Mouse (Mus musculus) lung, adult 18-20 months (tissue): ENCODE results near the gene Abr.
A peak's percentile ranks its signal among the peaks of the same experiment; 100 is the strongest.

ENCODE experiments used
- DNase-seq, 2 experiments: peaks; one replicate each; pipeline ENCODE4 v3.0.0; 2022; ENCODE audit warnings: mixed read lengths in 2 of 2

The Abr gene

GRCm38 (mm10) chr11:76515123-76515522 is 107.0 kb downstream of the Abr start:
- no peak for DNase-seq

GRCm38 (mm10) chr11:76510977-76511376 is 111.1 kb downstream of the Abr start:
- no peak for DNase-seq

GRCm38 (mm10) chr11:76509751-76510723 is 112.1 kb downstream of the Abr start:
- DNase-seq: no peak

GRCm38 (mm10) chr11:76508831-76509595 is 113.1 kb downstream of the Abr start:
- no peak for DNase-seq

GRCm38 (mm10) chr11:76508125-76508524 is 114.0 kb downstream of the Abr start:
- no peak for DNase-seq

- DNase-seq: no peak
These were observed 114.6 kb downstream of the Abr start for GRCm38 (mm10) chr11:76507302-76508124.

GRCm38 (mm10) chr11:76506514-76507228 is 115.4 kb downstream of the Abr start:
- DNase-seq: peak; percentile 55 to 82

GRCm38 (mm10) chr11:76505106-76505505 is 117.0 kb downstream of the Abr start:
- peak; percentile 43 to 61 for DNase-seq

- no peak for DNase-seq
These were observed 118.1 kb downstream of the Abr start for GRCm38 (mm10) chr11:76504058-76504457.

GRCm38 (mm10) chr11:76499987-76500386 is 122.1 kb downstream of the Abr start:
- no peak for DNase-seq

GRCm38 (mm10) chr11:76499564-76499963 is 122.5 kb downstream of the Abr start:
- DNase-seq: no peak

- DNase-seq: no peak
These were observed 124.4 kb downstream of the Abr start for GRCm38 (mm10) chr11:76497769-76498152.

GRCm38 (mm10) chr11:76497066-76497768 is 124.9 kb downstream of the Abr start:
- DNase-seq: peak; percentile 45 to 55

- peak; percentile 57 to 73 for DNase-seq
These were observed 125.9 kb downstream of the Abr start for GRCm38 (mm10) chr11:76496086-76496771.

- DNase-seq: peak; percentile 43 to 63
These were observed 126.7 kb downstream of the Abr start for GRCm38 (mm10) chr11:76495127-76496028.

- peak; percentile 89 to 91 for DNase-seq
These were observed 127.6 kb downstream of the Abr start for GRCm38 (mm10) chr11:76494360-76495126.

GRCm38 (mm10) chr11:76493811-76494274 is 128.3 kb downstream of the Abr start:
- DNase-seq: no peak

GRCm38 (mm10) chr11:76493167-76493566 is 128.9 kb downstream of the Abr start:
- no peak for DNase-seq

- DNase-seq: no peak
These were observed 130.3 kb downstream of the Abr start for GRCm38 (mm10) chr11:76491817-76492216.
